Mouse (Mus musculus): ENCODE measurements around the gene Bsg. TPM values are rescaled to one million over a fixed set of nuclear protein-coding genes. Genes with fewer than 3 reads are reported as not detected.
"Not testable (repeated sequence)": the region's sequence is repeated elsewhere in the genome, so short reads cannot be mapped to it uniquely, and the experiment has no call there.

Gene Bsg
- polyA plus RNA-seq, 1 experiment from 2014 or later = 500 TPM

- peaks cover 10% of the 10 kb centered on the region for H3K4me1 ChIP-seq
- no peaks in the 10 kb centered on the region for H3K27me3 ChIP-seq
- H3K27ac ChIP-seq = no peak overlapping the region
- H3K9me3 ChIP-seq = 0 out of 2 replicates have a peak, but pooled peaks cover under 1% of the 10 kb centered on the region
- H3K4me2 ChIP-seq = peak overlapping the region; percentile 69
- WGBS = 90% methylated on average over 3 of the region's 3 CpGs
- H3K4me3 ChIP-seq (replicated peaks) = peak overlapping the region; percentile 63
- H3K9ac ChIP-seq = no peak overlapping the region
- no peak for ATAC-seq (ENCODE audit: low FRiP score)
- peaks cover 35% of the 10 kb centered on the region for H3K36me3 ChIP-seq (replicated peaks)
Measured at GRCm38 (mm10) chr10:79745411-79745810, 41.1 kb downstream of the Bsg start.

GRCm38 (mm10) chr10:79745898-79746773, 41.8 kb downstream of the Bsg start, which contains the start of gene Polrmt:
Polrmt (minus strand) TSS chr10:79746581.
- H3K4me3 ChIP-seq (replicated peaks) = peak within 1 kb of the TSS; percentile 63
- no peak within 1 kb of the TSS for H3K27ac ChIP-seq
- no peaks in the 10 kb centered on the region for H3K27me3 ChIP-seq
- H3K9me3 ChIP-seq = no peaks in the 10 kb centered on the region
- peak within 1 kb of the TSS; percentile 69 for H3K4me2 ChIP-seq
- peak; percentile 97 for ATAC-seq (ENCODE audit: low FRiP score)
- peak within 1 kb of the TSS; percentile 65 for H3K9ac ChIP-seq
- peaks cover 10% of the 10 kb centered on the region for H3K4me1 ChIP-seq
- 4% methylated on average over 38 of the region's 38 CpGs for WGBS
- peaks cover 27% of the 10 kb centered on the region for H3K36me3 ChIP-seq (replicated peaks)

- Histone ChIP-seq H3K27me3 (0 out of 2 replicates have a peak, but pooled peaks cover 1% of the 10 kb centered on the region), H3K27ac (no peak overlapping the region), H3K4me3 (replicated peaks) (peak overlapping the region; percentile 19; the same call in 1 of the 2 replicates), H3K9me3 (no peaks in the 10 kb centered on the region), H3K36me3 (replicated peaks) (peaks cover 21% of the 10 kb centered on the region), H3K4me1 (peaks cover 10% of the 10 kb centered on the region), H3K9ac (0 out of 2 replicates have a peak overlapping the region, but pooled peaks have one; percentile 29), H3K4me2 (peak overlapping the region; percentile 53)
- WGBS = 29% methylated on average over 6 of the region's 6 CpGs
- peak; percentile 67 for ATAC-seq (ENCODE audit: low FRiP score)
Measured at GRCm38 (mm10) chr10:79746774-79747151, 42.5 kb downstream of the Bsg start.

- no peak overlapping the region for H3K9ac ChIP-seq
- no peak overlapping the region for H3K4me3 ChIP-seq (replicated peaks)
- peaks cover 6% of the 10 kb centered on the region for H3K36me3 ChIP-seq (replicated peaks)
- H3K9me3 ChIP-seq = no peaks in the 10 kb centered on the region
- 76% methylated on average over 6 of the region's 6 CpGs for WGBS
- 0 out of 2 replicates have a peak, but pooled peaks cover 7% of the 10 kb centered on the region for H3K27me3 ChIP-seq
- H3K4me1 ChIP-seq = peaks cover 10% of the 10 kb centered on the region
- H3K4me2 ChIP-seq = no peak overlapping the region
- H3K27ac ChIP-seq = no peak overlapping the region
- no peak for ATAC-seq (ENCODE audit: low FRiP score)
Measured at GRCm38 (mm10) chr10:79748496-79748895, 44.2 kb downstream of the Bsg start.

GRCm38 (mm10) chr10:79754856-79755516, 50.7 kb downstream of the Bsg start, which contains the start of gene Fgf22:
Fgf22 (plus strand) TSS chr10:79755076.
- H3K27ac ChIP-seq = no peak within 1 kb of the TSS
- WGBS = 1% methylated on average over 36 of the region's 36 CpGs

GRCm38 (mm10) chr10:79755854-79756253, 51.6 kb downstream of the Bsg start:
- Histone ChIP-seq H3K4me2 (no peak overlapping the region), H3K4me1 (peaks cover 12% of the 10 kb centered on the region), H3K9me3 (no peaks in the 10 kb centered on the region), H3K4me3 (replicated peaks) (no peak overlapping the region), H3K27me3 (0 out of 2 replicates have a peak, but pooled peaks cover 10% of the 10 kb centered on the region), H3K36me3 (replicated peaks) (peaks cover 50% of the 10 kb centered on the region), H3K27ac (no peak overlapping the region), H3K9ac (no peak overlapping the region)
- WGBS = 81% methylated on average over 3 of the region's 3 CpGs
- no peak for ATAC-seq (ENCODE audit: low FRiP score)

More at GRCm38 (mm10) chr10:79754856-79755516, 50.7 kb downstream of the Bsg start, which contains the start of gene Fgf22:
- Histone ChIP-seq H3K9me3 (no peaks in the 10 kb centered on the region), H3K4me2 (peak within 1 kb of the TSS; percentile 71), H3K27me3 (0 out of 2 replicates have a peak, but pooled peaks cover 10% of the 10 kb centered on the region), H3K36me3 (replicated peaks) (peaks cover 41% of the 10 kb centered on the region), H3K4me3 (replicated peaks) (peak within 1 kb of the TSS; percentile 39), H3K9ac (peak within 1 kb of the TSS; percentile 47), H3K4me1 (peaks cover 12% of the 10 kb centered on the region)
- peak; percentile 91 for ATAC-seq (ENCODE audit: low FRiP score)

- Histone ChIP-seq H3K36me3 (replicated peaks) (peaks cover 58% of the 10 kb centered on the region), H3K4me1 (peaks cover 12% of the 10 kb centered on the region), H3K4me2 (no peak overlapping the region), H3K27ac (no peak overlapping the region), H3K9me3 (no peaks in the 10 kb centered on the region), H3K4me3 (replicated peaks) (no peak overlapping the region), H3K9ac (no peak overlapping the region), H3K27me3 (0 out of 2 replicates have a peak, but pooled peaks cover 10% of the 10 kb centered on the region)
- 91% methylated on average over 24 of the region's 24 CpGs for WGBS
- ATAC-seq (ENCODE audit: low FRiP score) = no peak
Measured at GRCm38 (mm10) chr10:79756660-79757059, 52.4 kb downstream of the Bsg start.

- 94% methylated on average over 1 of the region's 1 CpGs for WGBS
- ATAC-seq (ENCODE audit: low FRiP score); H3K9me3 ChIP-seq; H3K9ac ChIP-seq; H3K4me2 ChIP-seq; H3K4me3 ChIP-seq (replicated peaks); H3K27ac ChIP-seq; H3K27me3 ChIP-seq: not testable (repeated sequence)
- Histone ChIP-seq H3K36me3 (replicated peaks) (peaks cover 68% of the 10 kb centered on the region), H3K4me1 (peaks cover 19% of the 10 kb centered on the region)
Measured at GRCm38 (mm10) chr10:79759675-79760074, 55.4 kb downstream of the Bsg start.

GRCm38 (mm10) chr10:79760603-79761143, 56.4 kb downstream of the Bsg start:
- no peak for ATAC-seq (ENCODE audit: low FRiP score)
- no peak overlapping the region for H3K4me3 ChIP-seq (replicated peaks)
- H3K36me3 ChIP-seq (replicated peaks) = peaks cover 66% of the 10 kb centered on the region
- no peak overlapping the region for H3K4me2 ChIP-seq
- WGBS = 92% methylated on average over 11 of the region's 11 CpGs
- 0 out of 2 replicates have a peak, but pooled peaks cover 3% of the 10 kb centered on the region for H3K27me3 ChIP-seq
- H3K27ac ChIP-seq = no peak overlapping the region
- H3K9ac ChIP-seq = no peak overlapping the region
- no peaks in the 10 kb centered on the region for H3K9me3 ChIP-seq
- peaks cover 19% of the 10 kb centered on the region for H3K4me1 ChIP-seq

Other genes with a start within 250 kb of the Bsg start
- not detected in 2 replicates for gene Vmn2r83, start 235.8 kb upstream of the Bsg start, polyA plus RNA-seq (2016; fragmentation: Nextera tagmentation; extraction: Ambion mirVana)
- 9.2 and 10.6 TPM in 2 replicates for gene Plpp2, start 170.7 kb upstream of the Bsg start, polyA plus RNA-seq (2016; fragmentation: Nextera tagmentation; extraction: Ambion mirVana)
- gene Mier2, start 149.3 kb upstream of the Bsg start, polyA plus RNA-seq (2016; fragmentation: Nextera tagmentation; extraction: Ambion mirVana) = 69.0 and 70.6 TPM in 2 replicates
- gene Theg, start 117.2 kb upstream of the Bsg start, polyA plus RNA-seq (2016; fragmentation: Nextera tagmentation; extraction: Ambion mirVana) = not detected in 2 replicates
- gene C2cd4c, start 90.5 kb upstream of the Bsg start, polyA plus RNA-seq (2016; fragmentation: Nextera tagmentation; extraction: Ambion mirVana) = 0.05 TPM in 1 of 2 replicates, not detected in the other
- gene Shc2, start 66.6 kb upstream of the Bsg start, polyA plus RNA-seq (2016; fragmentation: Nextera tagmentation; extraction: Ambion mirVana) = 11.9 and 12.7 TPM in 2 replicates
- not detected in 2 replicates for gene Odf3l2, start 58.8 kb upstream of the Bsg start, polyA plus RNA-seq (2016; fragmentation: Nextera tagmentation; extraction: Ambion mirVana)
- 0.99 and 1.0 TPM in 2 replicates for gene Madcam1, start 39.9 kb upstream of the Bsg start, polyA plus RNA-seq (2016; fragmentation: Nextera tagmentation; extraction: Ambion mirVana)
- 61.0 and 62.5 TPM in 2 replicates for gene Tpgs1, start 35.1 kb upstream of the Bsg start, polyA plus RNA-seq (2016; fragmentation: Nextera tagmentation; extraction: Ambion mirVana)
- 129 and 141 TPM in 2 replicates for gene Cdc34, start 22.3 kb upstream of the Bsg start, polyA plus RNA-seq (2016; fragmentation: Nextera tagmentation; extraction: Ambion mirVana)
- gene Gzmm, start 15.5 kb upstream of the Bsg start, polyA plus RNA-seq (2016; fragmentation: Nextera tagmentation; extraction: Ambion mirVana) = 1.1 and 1.6 TPM in 2 replicates
- gene Hcn2, start 12.1 kb downstream of the Bsg start, polyA plus RNA-seq (2016; fragmentation: Nextera tagmentation; extraction: Ambion mirVana) = 0.11 and 0.18 TPM in 2 replicates
- gene Polrmt, start 42.1 kb downstream of the Bsg start, polyA plus RNA-seq (2016; fragmentation: Nextera tagmentation; extraction: Ambion mirVana) = 43.7 and 47.6 TPM in 2 replicates
- gene Fgf22, start 50.6 kb downstream of the Bsg start, polyA plus RNA-seq (2016; fragmentation: Nextera tagmentation; extraction: Ambion mirVana) = 0.47 and 0.68 TPM in 2 replicates
- 96.8 and 103 TPM in 2 replicates for gene Rnf126, start 62.5 kb downstream of the Bsg start, polyA plus RNA-seq (2016; fragmentation: Nextera tagmentation; extraction: Ambion mirVana)
- 0.55 and 1.0 TPM in 2 replicates for gene Fstl3, start 72.8 kb downstream of the Bsg start, polyA plus RNA-seq (2016; fragmentation: Nextera tagmentation; extraction: Ambion mirVana)
- gene Prss57, start 86.5 kb downstream of the Bsg start, polyA plus RNA-seq (2016; fragmentation: Nextera tagmentation; extraction: Ambion mirVana) = 0.09 TPM in 1 of 2 replicates, not detected in the other
- gene Palm, start 89.1 kb downstream of the Bsg start, polyA plus RNA-seq (2016; fragmentation: Nextera tagmentation; extraction: Ambion mirVana) = 184 and 194 TPM in 2 replicates
- gene Misp, start 116.5 kb downstream of the Bsg start, polyA plus RNA-seq (2016; fragmentation: Nextera tagmentation; extraction: Ambion mirVana) = 0.81 and 1.1 TPM in 2 replicates
- 223 TPM in 2 replicates for gene Ptbp1, start 149.9 kb downstream of the Bsg start, polyA plus RNA-seq (2016; fragmentation: Nextera tagmentation; extraction: Ambion mirVana)
- 14.8 and 16.2 TPM in 2 replicates for gene Prtn3, start 170.0 kb downstream of the Bsg start, polyA plus RNA-seq (2016; fragmentation: Nextera tagmentation; extraction: Ambion mirVana)
- gene Plppr3, start 170.1 kb downstream of the Bsg start, polyA plus RNA-seq (2016; fragmentation: Nextera tagmentation; extraction: Ambion mirVana) = 223 and 250 TPM in 2 replicates
- not detected in 2 replicates for gene Elane, start 181.8 kb downstream of the Bsg start, polyA plus RNA-seq (2016; fragmentation: Nextera tagmentation; extraction: Ambion mirVana)
- not detected in 2 replicates for gene Cfd, start 186.4 kb downstream of the Bsg start, polyA plus RNA-seq (2016; fragmentation: Nextera tagmentation; extraction: Ambion mirVana)
- 59.9 and 62.3 TPM in 2 replicates for gene Med16, start 204.4 kb downstream of the Bsg start, polyA plus RNA-seq (2016; fragmentation: Nextera tagmentation; extraction: Ambion mirVana)
- 35.1 and 53.2 TPM in 2 replicates for gene Gm26602, start 206.4 kb downstream of the Bsg start, polyA plus RNA-seq (2016; fragmentation: Nextera tagmentation; extraction: Ambion mirVana)
- gene Kiss1r, start 212.5 kb downstream of the Bsg start, polyA plus RNA-seq (2016; fragmentation: Nextera tagmentation; extraction: Ambion mirVana) = 0.96 and 1.1 TPM in 2 replicates
- gene R3hdm4, start 216.7 kb downstream of the Bsg start, polyA plus RNA-seq (2016; fragmentation: Nextera tagmentation; extraction: Ambion mirVana) = 162 and 173 TPM in 2 replicates
- 4.5 and 4.7 TPM in 2 replicates for gene Arid3a, start 222.6 kb downstream of the Bsg start, polyA plus RNA-seq (2016; fragmentation: Nextera tagmentation; extraction: Ambion mirVana)

Measured in forebrain, embryonic 12.5 days (tissue).